Mouse (Mus musculus) cerebellum, adult 11-12 months (tissue): ENCODE measurements around the gene Camkmt.

ENCODE experiments used
- DNase-seq: peaks from one replicate; pipeline ENCODE4 v3.0.0; 2022

The Camkmt gene

GRCm38 (mm10) chr17:85375523-85375922 lies 285.2 kb downstream of the Camkmt start:
- DNase-seq, result no peak

GRCm38 (mm10) chr17:85377496-85377895 lies 287.1 kb downstream of the Camkmt start:
- no peak for DNase-seq

- DNase-seq, result no peak
Measured at GRCm38 (mm10) chr17:85379101-85379500, 288.7 kb downstream of the Camkmt start.

- DNase-seq, result no peak
Measured at GRCm38 (mm10) chr17:85381578-85382223, 291.3 kb downstream of the Camkmt start.

- no peak for DNase-seq
Measured at GRCm38 (mm10) chr17:85382344-85382743, 292.0 kb downstream of the Camkmt start.

- DNase-seq, result no peak
Measured at GRCm38 (mm10) chr17:85382906-85383305, 292.6 kb downstream of the Camkmt start.

GRCm38 (mm10) chr17:85393091-85393890 lies 302.9 kb downstream of the Camkmt start:
- DNase-seq, result no peak

GRCm38 (mm10) chr17:85393891-85394321 lies 303.6 kb downstream of the Camkmt start:
- DNase-seq, result no peak

GRCm38 (mm10) chr17:85395502-85395901 lies 305.1 kb downstream of the Camkmt start:
- DNase-seq, result no peak

GRCm38 (mm10) chr17:85400751-85401150 lies 310.4 kb downstream of the Camkmt start:
- no peak for DNase-seq

- no peak for DNase-seq
Measured at GRCm38 (mm10) chr17:85405161-85405560, 314.8 kb downstream of the Camkmt start.

GRCm38 (mm10) chr17:85406195-85406594 lies 315.8 kb downstream of the Camkmt start:
- no peak for DNase-seq

- no peak for DNase-seq
Measured at GRCm38 (mm10) chr17:85428831-85429230, 338.5 kb downstream of the Camkmt start.

GRCm38 (mm10) chr17:85432923-85433322 lies 342.6 kb downstream of the Camkmt start:
- no peak for DNase-seq

- DNase-seq, result no peak
Measured at GRCm38 (mm10) chr17:85443036-85443435, 352.7 kb downstream of the Camkmt start.

- DNase-seq, result no peak
Measured at GRCm38 (mm10) chr17:85454419-85454983, 364.1 kb downstream of the Camkmt start.

GRCm38 (mm10) chr17:85455063-85455462 lies 364.7 kb downstream of the Camkmt start:
- DNase-seq, result no peak

- DNase-seq, result no peak
Measured at GRCm38 (mm10) chr17:85458075-85458474, 367.7 kb downstream of the Camkmt start.

GRCm38 (mm10) chr17:85458589-85458988 lies 368.2 kb downstream of the Camkmt start:
- no peak for DNase-seq

GRCm38 (mm10) chr17:85461577-85461976 lies 371.2 kb downstream of the Camkmt start:
- no peak for DNase-seq

GRCm38 (mm10) chr17:85463497-85464392 lies 373.4 kb downstream of the Camkmt start:
- DNase-seq, result no peak

- no peak for DNase-seq
Measured at GRCm38 (mm10) chr17:85464466-85465411, 374.4 kb downstream of the Camkmt start.
